ENCODE assay signal across 8 mouse cellular contexts in the genomic region with DNA sequence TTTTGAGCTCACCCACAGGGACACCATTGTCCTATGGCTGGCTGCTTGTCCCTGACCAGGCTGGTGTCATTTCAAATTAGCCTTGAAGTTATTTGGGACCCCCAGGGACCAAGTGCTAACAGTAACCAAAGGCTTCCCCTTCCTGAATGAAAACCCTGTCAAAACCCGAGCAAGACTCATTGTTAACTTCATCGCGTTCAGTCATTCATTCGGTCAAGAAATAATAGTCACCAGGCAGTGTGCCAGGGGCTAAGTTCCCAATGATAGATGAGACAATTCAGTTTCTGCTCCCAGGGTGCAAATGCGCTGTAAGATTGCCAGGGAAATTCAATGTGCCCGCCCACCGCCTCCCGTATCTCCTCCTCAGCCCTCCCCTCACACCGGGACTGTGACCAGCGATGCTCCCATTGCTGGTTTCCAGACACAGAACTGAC. TPM values are rescaled to one million over a fixed set of nuclear protein-coding genes. Genes with fewer than 3 reads are reported as not detected.
DNase-seq lines count a peak whose midpoint lies in the region; ATAC-seq and TF ChIP-seq lines count a peak whose summit lies in the region.

No protein-coding gene starts in this region.

- no peak overlapping the region for H3K9ac ChIP-seq in kidney, embryonic 15.5 days
- H3K9ac ChIP-seq in midbrain, embryonic 15.5 days: no peak overlapping the region

- no peak for TF ChIP-seq CTCF in layer of hippocampus, adult 2 months (conservative IDR thresholded peaks at IDR 0.05)

- no peaks in the 10 kb centered on the region for H3K36me3 ChIP-seq in kidney, embryonic 15.5 days
- no peaks in the 10 kb centered on the region for H3K36me3 ChIP-seq in midbrain, embryonic 15.5 days (replicated peaks)

- 24% methylated on average over 10 of the region's 10 CpGs for WGBS in kidney, embryonic 15.5 days
- 10% methylated on average over 10 of the region's 10 CpGs for WGBS in midbrain, embryonic 15.5 days

- peak; percentile 87 for DNase-seq in Muller cell, postnatal 12 days (ENCODE audit: inconsistent ontology term)
- DNase-seq in adrenal gland, postnatal 36 days: peak; percentile 22 to 39
- peak; percentile 23 to 28 for DNase-seq in gastrocnemius, adult 8-10 months (ENCODE audit: low spot score in 2 of 2)
- no peak for DNase-seq in cerebellum, adult 8-10 months
- no peak for DNase-seq in layer of hippocampus, adult 2 months (ENCODE audit: low spot score in 2 of 2)

- H3K4me1 ChIP-seq in kidney, embryonic 15.5 days: peaks cover 67% of the 10 kb centered on the region
- peaks cover 48% of the 10 kb centered on the region for H3K4me1 ChIP-seq in midbrain, embryonic 15.5 days

- H3K27ac ChIP-seq in kidney, embryonic 15.5 days: peak overlapping the region; percentile 37; the same call in 1 of the 2 replicates
- H3K27ac ChIP-seq in midbrain, embryonic 15.5 days: no peak overlapping the region
- H3K27ac ChIP-seq in layer of hippocampus, adult 2 months: no peak overlapping the region

- ATAC-seq in kidney, embryonic 15.5 days (replicated peaks; ENCODE audit: low FRiP score): no peak
- peak; percentile 66 for ATAC-seq in midbrain, embryonic 15.5 days (replicated peaks)
- no peak for ATAC-seq in monocyte, adult 5-6 weeks (replicated peaks; ENCODE audit: insufficient number of reproducible peaks, low FRiP score, low TSS enrichment, poor library complexity, severe bottlenecking)

- no peaks in the 10 kb centered on the region for H3K9me3 ChIP-seq in kidney, embryonic 15.5 days (replicated peaks)
- H3K9me3 ChIP-seq in midbrain, embryonic 15.5 days: no peaks in the 10 kb centered on the region

- 0 out of 2 replicates have a peak overlapping the region, but pooled peaks have one; percentile 5 for H3K4me2 ChIP-seq in kidney, embryonic 15.5 days
- H3K4me2 ChIP-seq in midbrain, embryonic 15.5 days: peak overlapping the region; percentile 8; the same call in 1 of the 2 replicates

- no peak overlapping the region for H3K4me3 ChIP-seq in kidney, embryonic 15.5 days (replicated peaks)
- H3K4me3 ChIP-seq in midbrain, embryonic 15.5 days: no peak overlapping the region
- H3K4me3 ChIP-seq in layer of hippocampus, adult 2 months: no peak overlapping the region

- peaks cover 17% of the 10 kb centered on the region for H3K27me3 ChIP-seq in kidney, embryonic 15.5 days
- H3K27me3 ChIP-seq in midbrain, embryonic 15.5 days (replicated peaks): peaks cover 59% of the 10 kb centered on the region

RNA-seq across cellular contexts. Expression of gene Abca4, which starts 2.0 kb away (rescaled TPM):
- 1 to 10 TPM; 2.0 to 3.9 TPM for total RNA-seq in adrenal gland, postnatal 36 days (2021)
- total RNA-seq in gastrocnemius, adult 8-10 months (2022): under 1 TPM; 0.47 to 0.99 (median 0.56) TPM
- 0.70 and 0.72 TPM in 2 replicates for polyA plus RNA-seq in kidney, embryonic 15.5 days (2015; fragmentation: Nextera tagmentation; extraction: Ambion mirVana)
- polyA plus RNA-seq in midbrain, embryonic 15.5 days (2015; fragmentation: Nextera tagmentation; extraction: Ambion mirVana): 1.3 and 1.4 TPM in 2 replicates
- 1 to 10 TPM in 1 of 2 experiments, under 1 TPM in 1; 0.96 to 1.7 TPM for total RNA-seq in layer of hippocampus, adult 2 months (2021)
- total RNA-seq in monocyte, adult 5-6 weeks (2017): not detected in 3 replicates

Comparison
In these comparisons a context has a peak if more than half of its experiments do, and no peak if none do; other contexts are left out.
1. DNase-seq: peak in Muller cell, postnatal 12 days (single experiment), adrenal gland, postnatal 36 days (2 of 2) and gastrocnemius, adult 8-10 months (2 of 2); none in cerebellum, adult 8-10 months (single experiment) and layer of hippocampus, adult 2 months (0 of 2).